Mouse (Mus musculus) urinary bladder, postnatal 0 days (tissue): Measurements from ENCODE around the gene Rxfp4. TPM values are rescaled to one million over a fixed set of nuclear protein-coding genes. Genes with fewer than 3 reads are reported as not detected.

Source experiments
- polyA plus RNA-seq: library from polyadenylated mRNA; unstranded; fragments of >200 nt; fragmentation: Nextera tagmentation; extraction: Ambion mirVana; gene quantifications from 2 replicates; pipeline ENCODE4 v1.2.1, GENCODE M21; 2015

Gene Rxfp4
- polyA plus RNA-seq: not detected in 2 replicates

GRCm38 (mm10) chr3:88652846-88653515, at the start of gene Rxfp4:
Rxfp4 (minus strand) TSS chr3:88653142.

GRCm38 (mm10) chr3:88684980-88685941, 32.3 kb upstream of the Rxfp4 start, which contains the start of gene Khdc4:
Khdc4 (plus strand) TSS chr3:88685803.

DNA sequence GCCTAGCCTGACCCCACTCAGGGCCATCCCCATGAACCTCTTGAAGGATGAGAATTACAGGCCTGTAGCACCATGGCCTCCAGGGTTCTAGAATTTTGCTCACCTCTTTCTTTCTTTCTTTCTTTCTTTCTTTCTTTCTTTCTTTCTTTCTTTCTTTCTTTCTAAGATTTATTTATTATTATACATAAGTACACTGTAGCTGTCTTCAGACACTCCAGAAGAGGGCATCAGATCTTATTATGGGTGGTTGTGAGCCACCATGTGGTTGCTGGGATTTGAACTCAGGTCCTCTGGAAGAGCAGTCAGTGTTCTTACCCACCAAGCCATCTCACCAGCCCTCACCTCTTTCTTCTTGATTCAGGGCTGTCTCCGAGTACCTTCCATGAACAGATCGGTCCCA, 47.3 kb downstream of the Rxfp4 start, which contains the start of gene Arhgef2:
Gene Arhgef2, plus strand, starts transcription at position 301 of the 400 bp plus-strand sequence.

Other genes starting within 250 kb of the Rxfp4 start
- 45.0 and 46.8 TPM in 2 replicates for gene Pmf1, start 242.8 kb downstream of the Rxfp4 start, polyA plus RNA-seq
- gene Slc25a44, start 228.0 kb downstream of the Rxfp4 start, polyA plus RNA-seq: 10.1 TPM in 2 replicates
- gene Sema4a, start 192.0 kb downstream of the Rxfp4 start, polyA plus RNA-seq: 17.7 and 20.0 TPM in 2 replicates
- 294 and 327 TPM in 2 replicates for gene Lmna, start 143.2 kb downstream of the Rxfp4 start, polyA plus RNA-seq
- 2.1 TPM in 2 replicates for gene Mex3a, start 120.7 kb downstream of the Rxfp4 start, polyA plus RNA-seq
- 90.9 and 91.9 TPM in 2 replicates for gene Rab25, start 104.8 kb downstream of the Rxfp4 start, polyA plus RNA-seq
- gene Lamtor2, start 100.1 kb downstream of the Rxfp4 start, polyA plus RNA-seq: 127 and 138 TPM in 2 replicates
- gene Ubqln4, start 99.4 kb downstream of the Rxfp4 start, polyA plus RNA-seq: 14.4 and 16.4 TPM in 2 replicates
- gene Ssr2, start 77.3 kb downstream of the Rxfp4 start, polyA plus RNA-seq: 191 and 192 TPM in 2 replicates
- 30.4 and 30.5 TPM in 2 replicates for gene Arhgef2, start 47.2 kb downstream of the Rxfp4 start, polyA plus RNA-seq
- gene Khdc4, start 32.7 kb upstream of the Rxfp4 start, polyA plus RNA-seq: 36.9 and 43.8 TPM in 2 replicates
- 71.1 and 85.1 TPM in 2 replicates for gene Rit1, start 63.7 kb upstream of the Rxfp4 start, polyA plus RNA-seq
- 3.7 and 4.0 TPM in 2 replicates for gene Syt11, start 122.0 kb upstream of the Rxfp4 start, polyA plus RNA-seq
- 3.3 and 3.4 TPM in 2 replicates for gene Gon4l, start 182.1 kb upstream of the Rxfp4 start, polyA plus RNA-seq